Mouse (Mus musculus) lung, postnatal 25 days (tissue): ENCODE results near the gene Cenpl.

Experiments used
- DNase-seq: peaks from one replicate; pipeline ENCODE4 v3.0.0; 2022; ENCODE audit warnings: low spot score

The Cenpl gene

GRCm38 (mm10) chr1:161041261-161042020 is 29.1 kb upstream of the Cenpl start:
- DNase-seq: no peak

GRCm38 (mm10) chr1:161046972-161047371 is 23.5 kb upstream of the Cenpl start:
- DNase-seq: no peak

DNA sequence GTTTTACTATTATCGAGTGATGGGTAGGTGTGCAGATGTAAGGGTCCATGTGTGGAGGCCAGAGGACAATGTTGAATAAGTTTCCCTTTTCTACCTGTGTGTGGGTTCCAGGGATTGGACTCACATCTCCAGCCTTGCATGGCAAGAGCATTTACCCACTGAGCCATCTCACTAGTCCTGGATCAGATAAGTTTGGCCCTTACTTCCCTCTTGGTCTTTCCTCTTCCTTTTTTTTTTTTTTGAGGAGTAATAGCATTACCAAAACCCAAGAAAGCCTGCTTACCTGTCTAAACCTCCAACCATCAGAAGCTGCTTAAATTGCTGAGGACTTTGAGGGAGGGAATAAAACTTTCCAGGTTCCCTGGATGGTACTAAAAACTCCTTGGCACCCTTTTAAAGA is 13.3 kb upstream of the Cenpl start:
- DNase-seq: no peak

GRCm38 (mm10) chr1:161063351-161063750 is 7.2 kb upstream of the Cenpl start:
- DNase-seq: no peak

DNA sequence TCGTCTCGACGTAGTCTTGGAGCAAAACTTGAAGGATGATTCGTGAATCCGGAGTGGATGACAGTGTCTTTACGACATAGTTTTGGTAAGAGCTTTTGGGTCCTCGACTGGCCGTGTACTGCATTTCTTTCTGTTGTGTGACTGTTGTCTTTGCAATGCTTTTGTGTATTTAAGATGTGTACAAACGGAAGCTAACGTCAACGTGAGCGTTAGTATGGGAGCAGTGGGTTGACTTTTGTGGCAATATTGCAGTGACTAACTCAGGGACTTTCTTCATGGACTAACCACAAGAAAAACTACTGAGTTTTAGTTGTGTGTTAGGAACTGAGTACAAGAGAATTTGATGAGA is 733 bp downstream of the Cenpl start:
- no peak for DNase-seq

DNA sequence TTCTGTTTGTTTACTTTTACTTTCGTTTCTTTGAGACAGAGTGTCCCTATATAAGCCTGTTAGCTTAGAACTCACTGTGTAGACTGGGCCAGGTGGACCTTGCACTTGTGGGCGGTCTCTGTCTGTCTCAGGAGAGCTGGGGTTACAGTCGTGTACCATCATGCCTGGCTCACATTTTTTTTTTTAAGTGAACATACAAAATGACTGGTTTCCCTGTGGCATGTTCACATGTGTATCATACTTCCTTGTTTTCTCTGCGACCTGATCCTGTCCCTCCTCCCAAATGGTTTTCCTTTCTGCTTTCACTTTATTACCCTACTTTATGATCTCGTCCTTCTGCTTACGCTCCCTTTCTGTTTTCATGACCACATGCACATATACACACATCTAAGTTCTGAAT is 5.7 kb downstream of the Cenpl start:
- no peak for DNase-seq

- DNase-seq: no peak
These were observed 6.7 kb downstream of the Cenpl start for GRCm38 (mm10) chr1:161077243-161077642.

DNA sequence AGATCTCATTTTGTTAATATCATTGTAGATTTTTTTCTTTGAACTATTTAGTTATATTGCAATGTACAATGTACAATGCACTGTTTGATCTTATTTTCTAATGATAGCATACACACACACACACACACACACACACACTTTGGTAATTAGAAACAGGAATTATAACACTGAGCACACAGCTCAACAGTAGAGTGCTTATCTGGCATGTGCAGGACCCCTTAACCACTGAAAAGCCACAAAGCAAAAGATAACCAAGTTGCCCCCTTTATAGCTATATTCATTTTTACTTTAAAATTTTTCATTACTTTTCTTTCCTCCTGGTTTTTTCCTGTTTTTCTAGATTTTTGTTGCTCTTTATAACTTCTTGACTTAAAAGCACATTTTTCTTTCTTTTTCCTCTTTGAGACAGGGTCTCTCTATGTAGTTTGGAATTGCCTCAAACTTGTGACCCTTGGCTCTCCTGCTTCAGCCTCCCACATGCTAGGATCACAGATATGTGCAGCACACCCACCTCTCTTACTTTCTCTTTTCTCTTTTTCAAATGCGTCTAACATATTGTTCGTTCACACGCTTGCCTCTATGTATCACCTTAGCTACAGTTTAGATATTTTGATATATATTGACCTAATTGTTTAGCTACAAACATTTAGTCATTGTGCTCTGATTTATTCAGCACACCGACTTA is 29.4 kb downstream of the Cenpl start:
- no peak for DNase-seq

DNA sequence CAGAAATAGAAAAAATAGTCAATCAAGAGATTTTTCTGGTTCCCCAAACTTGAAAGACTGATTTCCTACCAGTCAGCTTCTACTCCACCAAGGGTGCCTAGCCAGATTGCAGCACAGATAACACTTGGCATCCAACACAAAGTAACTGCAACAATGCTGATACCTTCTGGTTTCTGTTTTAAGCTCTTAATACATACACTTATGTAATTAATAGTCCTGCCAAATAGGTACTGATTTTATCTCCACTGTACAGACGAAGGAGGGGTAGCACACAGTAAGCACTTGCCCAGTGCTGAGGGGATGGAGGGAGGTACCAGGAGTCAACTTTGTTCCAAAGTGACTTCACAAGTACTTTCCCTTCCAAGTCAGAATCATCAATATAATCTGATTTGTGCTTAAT is 33.3 kb downstream of the Cenpl start:
- no peak for DNase-seq

DNA sequence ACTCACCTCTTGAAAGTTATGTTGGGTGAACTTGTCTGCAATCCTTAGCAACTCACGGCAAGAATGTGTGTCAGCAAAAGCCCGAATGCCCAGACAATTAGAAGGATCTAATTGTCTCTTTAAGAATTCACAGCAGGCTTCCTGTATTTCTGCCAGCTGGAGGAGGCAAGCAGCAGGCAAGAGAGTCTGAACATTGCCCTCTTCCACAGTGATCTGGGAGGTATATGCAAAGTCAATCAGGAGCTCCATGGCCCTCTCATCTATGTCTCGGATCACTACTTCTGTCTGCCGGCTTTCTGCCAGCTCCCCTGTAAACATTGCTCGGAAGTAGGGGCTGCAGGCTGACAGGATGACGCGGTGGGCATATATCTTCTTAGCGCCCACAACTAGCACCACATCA is 38.7 kb downstream of the Cenpl start:
- DNase-seq: no peak

DNA sequence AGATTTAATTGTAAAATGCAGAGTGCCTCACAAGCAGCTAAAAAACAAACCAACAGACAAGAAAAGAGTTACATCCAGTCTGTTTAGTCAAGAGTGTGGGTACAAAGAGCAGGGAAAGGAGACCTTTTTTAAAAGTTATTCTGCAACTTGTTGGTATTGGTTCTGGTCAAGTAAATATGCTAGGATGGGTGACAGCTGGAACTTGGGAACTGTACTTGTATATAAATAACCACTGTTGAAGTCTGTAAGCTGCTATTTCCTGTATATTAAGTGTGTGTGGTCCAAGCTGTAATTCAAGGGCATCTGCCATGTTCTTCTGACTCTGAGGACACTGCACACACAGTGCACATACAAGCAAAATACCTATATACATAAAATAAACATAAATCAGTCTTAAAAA is 44.1 kb downstream of the Cenpl start:
- DNase-seq: no peak

DNA sequence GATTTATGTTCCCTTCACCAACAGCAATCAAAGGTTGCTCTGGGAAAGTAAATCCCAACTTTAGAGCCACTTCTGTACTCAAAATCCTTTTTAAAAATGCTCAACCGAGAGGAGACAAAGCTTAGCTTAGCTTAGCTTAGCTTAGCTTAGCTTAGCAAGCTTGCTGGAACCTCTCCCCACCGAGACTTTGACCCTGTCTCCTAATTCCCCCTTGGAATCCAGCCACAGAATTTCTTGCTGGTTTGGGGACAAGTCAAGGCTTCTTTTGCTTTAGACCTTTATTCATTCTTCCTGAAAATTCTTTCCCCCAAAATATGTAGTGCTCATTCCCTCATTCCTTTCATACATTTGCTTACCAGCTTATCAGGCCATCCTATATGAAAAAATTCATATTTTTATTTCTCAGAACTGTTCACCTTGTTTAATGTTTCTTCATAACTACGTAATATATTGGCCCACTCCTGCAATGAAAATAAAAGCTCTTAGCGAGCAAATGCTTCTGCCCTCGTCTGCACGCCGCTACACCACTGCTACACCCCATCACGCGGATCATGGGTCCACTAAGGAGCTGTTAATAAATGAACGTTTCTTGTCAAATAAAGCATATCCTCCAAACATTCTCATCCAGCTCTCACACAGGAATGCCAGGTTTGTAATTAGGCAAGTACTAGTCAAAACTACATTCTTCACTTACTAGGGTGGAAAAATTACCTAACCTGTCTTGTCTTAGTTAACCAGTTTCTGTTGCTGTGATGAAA is 52.3 kb downstream of the Cenpl start:
- DNase-seq: no peak

DNA sequence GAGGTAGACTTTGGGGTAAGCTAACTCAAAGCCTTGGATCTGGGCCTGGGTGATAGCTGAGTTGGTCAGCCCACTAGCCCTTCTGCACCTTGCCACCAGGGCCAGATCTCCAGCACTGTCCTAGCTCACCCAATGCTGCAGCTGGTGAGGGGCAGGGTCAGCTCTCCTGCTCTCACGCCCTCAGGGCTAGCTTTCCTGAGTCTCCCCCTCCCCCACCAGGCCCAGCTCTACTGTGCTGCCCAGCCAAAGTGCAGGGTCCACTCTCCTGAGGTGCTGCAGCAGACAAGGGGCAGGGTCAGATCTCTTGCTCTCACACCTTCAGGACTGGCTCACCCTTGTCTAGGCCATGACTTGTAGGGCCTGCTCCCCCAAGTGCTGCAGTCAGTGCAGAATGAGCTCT is 55.9 kb downstream of the Cenpl start:
- no peak for DNase-seq

DNA sequence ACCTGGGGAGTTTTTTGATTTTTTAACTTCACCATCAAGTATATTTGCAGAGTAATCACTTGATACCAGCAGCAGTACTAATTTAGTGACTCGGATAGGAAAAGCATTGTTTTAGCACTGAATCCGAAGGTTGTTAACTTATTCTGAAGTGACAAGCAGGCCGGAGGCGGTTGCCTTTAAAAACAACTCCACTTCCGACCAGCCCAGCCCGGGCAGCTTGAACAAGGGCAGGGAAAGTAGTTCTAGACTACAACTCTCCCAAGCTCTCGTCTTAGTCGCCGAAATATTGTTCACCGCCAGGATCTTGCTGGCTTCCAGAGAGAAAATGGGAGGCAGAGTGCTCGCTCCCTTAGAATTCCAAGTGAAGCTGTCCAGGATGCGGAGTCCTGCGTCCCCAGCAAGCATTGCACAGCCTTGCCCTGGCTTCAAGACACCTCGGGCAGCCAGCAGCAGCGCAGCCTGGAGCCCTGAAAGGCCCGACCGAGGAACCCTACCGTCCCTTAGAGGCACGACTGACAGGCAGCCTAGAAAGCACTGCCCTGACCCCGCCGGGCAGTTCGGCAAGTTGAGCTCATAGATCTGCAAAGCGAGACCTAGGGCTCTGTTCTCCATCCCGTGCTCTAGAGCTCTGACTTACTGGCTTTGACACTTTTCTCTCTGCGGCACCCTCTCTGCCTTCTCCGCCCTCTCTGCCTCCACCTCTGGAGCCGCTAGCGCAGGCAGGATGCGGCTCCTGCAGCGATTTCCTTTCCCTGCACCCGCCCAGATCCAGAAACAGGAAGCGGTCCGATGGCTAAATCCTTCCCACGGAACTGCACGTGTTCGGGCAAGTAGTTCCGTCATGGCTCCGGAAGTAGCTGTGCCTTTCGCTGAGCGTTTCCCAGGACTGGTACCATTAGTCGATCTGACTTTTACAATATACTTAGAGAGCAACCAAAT is 60.5 kb downstream of the Cenpl start, which contains the start of gene Klhl20:
TSS of gene Klhl20 (minus strand) at position 786 of the 939 bp plus-strand sequence.
- DNase-seq: peak; percentile 93
